Mouse (Mus musculus): ENCODE results near the gene Ssxa1.
A peak's percentile ranks its signal among the peaks of the same experiment; 100 is the strongest.

Ssxa1 gene

DNA sequence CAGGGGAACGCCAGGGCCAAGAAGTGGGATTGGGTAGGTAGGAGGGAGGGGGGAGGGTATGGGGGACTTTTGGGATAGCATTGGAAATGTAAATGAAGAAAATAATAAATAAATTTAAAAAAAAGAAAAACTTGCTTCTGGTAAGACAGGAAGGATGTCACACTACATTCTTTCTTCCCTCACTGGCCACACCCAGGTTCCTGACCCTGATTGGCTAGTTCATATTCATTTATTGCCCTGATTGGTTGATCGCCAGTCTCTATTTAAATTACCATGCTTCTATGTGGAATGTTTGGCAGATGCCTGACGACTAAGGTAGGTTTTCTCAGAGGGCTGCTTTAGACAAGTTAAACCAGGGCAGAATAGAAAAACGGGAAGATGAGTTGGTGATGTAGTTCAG is at the start of gene Ssxa1:
TSS of gene Ssxa1 (plus strand) at position 301 of the 400 bp plus-strand sequence.
- no peak for ATAC-seq (ENCODE audit: low TSS enrichment)

DNA sequence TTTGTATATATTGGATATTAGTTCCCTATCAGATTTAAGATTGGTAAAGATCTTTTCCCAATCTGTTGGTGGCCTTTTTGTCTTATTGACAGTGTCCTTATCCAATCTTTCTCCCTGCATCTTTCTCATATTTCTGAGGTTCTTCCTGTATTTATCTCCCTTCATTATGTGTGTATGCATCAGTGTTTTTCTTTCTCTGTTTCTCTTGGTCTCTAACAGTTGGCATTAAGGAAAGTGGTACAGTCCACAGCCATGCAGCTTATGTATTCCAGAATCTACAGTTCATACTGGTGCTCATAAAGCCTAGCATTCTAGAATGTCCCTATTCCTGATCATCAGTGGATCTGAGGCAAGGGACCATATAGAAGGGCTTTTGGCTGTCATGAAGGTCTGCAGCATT is 47.5 kb upstream of the Ssxa1 start, which contains the start of gene Spaca5:
TSS of gene Spaca5 (plus strand) at position 301 of the 400 bp plus-strand sequence.
- ATAC-seq (ENCODE audit: low TSS enrichment), result no peak

DNA sequence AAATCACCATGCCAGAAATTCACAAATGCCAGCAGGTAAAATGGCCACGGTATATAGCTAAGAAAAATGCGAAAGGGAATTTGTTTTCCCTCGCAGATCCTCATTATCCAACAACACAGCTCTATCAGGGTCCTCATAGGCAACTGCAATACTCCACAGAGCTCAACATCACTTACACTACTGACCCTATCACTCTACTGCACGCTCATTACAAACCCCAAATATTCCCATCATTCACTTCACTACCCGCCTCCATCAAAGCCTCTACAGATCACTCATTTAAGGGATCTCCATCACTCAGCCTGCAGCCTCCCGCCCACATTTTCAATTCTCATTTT is 27.0 kb upstream of the Ssxa1 start:
- peak; percentile 40 for ATAC-seq (ENCODE audit: low TSS enrichment)

DNA sequence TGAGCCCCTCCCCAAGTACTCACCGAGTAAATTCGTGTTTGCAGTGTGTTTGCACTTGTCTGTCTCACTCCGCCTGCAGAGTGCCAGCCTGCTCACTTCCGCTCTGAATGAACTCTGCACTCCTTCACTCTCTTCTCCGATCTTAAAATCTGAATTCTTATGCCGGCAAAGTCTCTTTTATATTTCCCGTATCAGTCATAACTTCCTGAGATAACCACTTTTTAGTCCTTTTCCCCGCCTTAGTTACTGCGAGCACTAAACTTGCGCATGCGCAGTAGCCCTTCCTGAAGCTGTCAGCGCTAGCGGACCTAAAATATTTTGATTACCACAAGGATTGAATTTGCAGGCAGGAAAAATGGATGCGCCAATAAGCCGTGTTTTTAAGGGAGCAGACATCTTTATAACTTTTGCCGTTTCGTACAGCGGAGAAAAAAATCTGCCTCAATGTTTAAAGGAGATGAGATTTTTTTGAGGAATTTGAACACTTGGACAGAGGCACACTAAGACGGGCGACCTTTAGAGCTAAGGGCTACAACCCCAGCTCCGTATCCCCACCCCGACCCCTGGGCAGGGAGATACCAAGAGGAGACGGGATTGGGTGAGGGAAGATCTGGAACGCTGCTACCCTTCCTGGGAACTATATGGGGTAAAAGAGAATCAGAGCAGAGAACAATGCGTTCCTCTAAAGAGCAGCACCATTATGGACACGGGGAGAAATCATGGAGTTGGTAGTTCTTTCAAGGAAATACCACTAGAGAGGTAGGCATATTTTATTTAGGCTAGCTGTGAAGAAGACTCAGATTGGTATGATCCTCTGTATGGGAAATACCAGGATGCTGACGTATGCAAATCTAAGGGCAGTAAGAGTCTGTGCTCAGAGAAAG is 26.4 kb upstream of the Ssxa1 start, which contains the start of gene Zfp300:
TSS of gene Zfp300 (minus strand) at position 545 of the 884 bp plus-strand sequence.
- peak; percentile 97 for ATAC-seq (ENCODE audit: low TSS enrichment)

DNA sequence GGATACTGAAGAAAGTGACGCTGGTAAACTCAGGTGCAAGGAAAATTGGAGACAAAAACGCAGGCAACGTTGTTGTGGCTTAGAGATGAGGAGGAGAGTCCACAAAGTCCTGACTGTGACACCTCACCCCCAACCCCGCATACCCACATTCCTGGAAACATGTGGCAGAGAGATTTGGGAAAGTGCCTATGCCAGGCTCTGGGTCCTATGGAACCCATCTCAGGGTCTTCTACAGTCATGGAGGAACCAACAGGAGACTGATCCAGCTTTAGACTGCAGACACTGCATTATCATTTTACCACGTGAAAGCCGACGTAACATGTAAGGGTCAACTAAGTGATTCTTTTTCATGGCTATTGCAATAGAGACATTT is 25.8 kb upstream of the Ssxa1 start:
- peak; percentile 16; the same call in 1 of the 2 replicates for ATAC-seq (ENCODE audit: low TSS enrichment)

DNA sequence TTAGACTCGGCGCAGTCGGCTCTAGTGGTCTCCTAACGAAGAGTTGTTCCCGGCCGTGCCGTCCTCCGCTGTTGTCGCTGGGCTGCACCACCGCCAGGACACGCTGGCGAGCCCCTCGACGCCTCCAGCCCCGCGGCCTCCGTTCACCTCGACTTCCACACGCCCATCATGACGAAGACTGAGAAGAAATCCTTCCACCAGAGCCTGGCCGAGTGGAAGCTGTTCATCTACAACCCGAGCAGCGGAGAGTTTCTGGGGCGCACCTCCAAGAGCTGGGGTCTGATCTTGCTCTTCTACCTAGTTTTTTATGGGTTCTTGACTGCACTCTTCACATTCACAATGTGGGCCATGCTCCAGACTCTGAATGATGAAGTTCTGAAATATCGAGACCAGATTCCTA is 31.1 kb downstream of the Ssxa1 start:
- peak; percentile 59; the same call in 1 of the 2 replicates for ATAC-seq (ENCODE audit: low TSS enrichment)
